Mouse (Mus musculus) midbrain, embryonic 16.5 days (tissue): ENCODE data around the gene Zmiz1. TPM values are rescaled to one million over a fixed set of nuclear protein-coding genes. Genes with fewer than 3 reads are reported as not detected.

Source experiments
- ATAC-seq: fragments of 200-750 bp; cut with Nextera tagmentation; 2 replicates; pipeline ENCODE4 v1.8.0; 2017; ENCODE audit warnings: moderate TSS enrichment
- H3K27ac ChIP-seq: fragments of 300-500 bp; sonication (generic); 2 replicates; pipeline ENCODE4 v1.5.1; 2014; ENCODE audit warnings: mild to moderate bottlenecking, low read length, mixed read lengths
- H3K27me3 ChIP-seq: fragments of 300-500 bp; sonication (generic); 2 replicates; pipeline ENCODE4 v1.6.1; 2014; ENCODE audit warnings: low read depth, low read length, mixed read lengths; ENCODE audit not compliant: control insufficient read depth, insufficient read depth
- H3K36me3 ChIP-seq: fragments of 300-500 bp; sonication (generic); 2 replicates; pipeline ENCODE4 v1.6.1; 2014; ENCODE audit warnings: mild to moderate bottlenecking, low read length, moderate library complexity, mixed read lengths; ENCODE audit not compliant: control insufficient read depth, insufficient read depth
- H3K4me1 ChIP-seq: fragments of 300-500 bp; sonication (generic); 2 replicates; pipeline ENCODE4 v1.6.1; 2014; ENCODE audit warnings: mild to moderate bottlenecking, low read length, mixed read lengths; ENCODE audit not compliant: control insufficient read depth, insufficient read depth
- H3K4me2 ChIP-seq: fragments of 300-500 bp; sonication (generic); 2 replicates; pipeline ENCODE4 v1.6.1; 2014; ENCODE audit warnings: mild to moderate bottlenecking, low read length, mixed read lengths
- H3K4me3 ChIP-seq: fragments of 300-500 bp; sonication (generic); 2 replicates; pipeline ENCODE4 v1.5.1; 2014; ENCODE audit warnings: low read depth, mild to moderate bottlenecking, low read length, moderate library complexity, mixed read lengths
- H3K9ac ChIP-seq: fragments of 300-500 bp; sonication (generic); 2 replicates; pipeline ENCODE4 v1.6.1; 2014; ENCODE audit warnings: low read depth, low read length, mixed read lengths
- H3K9me3 ChIP-seq: fragments of 300-500 bp; sonication (generic); replicated peaks from 2 replicates; pipeline ENCODE4 v1.6.1; 2014; ENCODE audit warnings: mild to moderate bottlenecking, low read length, mixed read lengths; ENCODE audit not compliant: control insufficient read depth, poor library complexity, severe bottlenecking
- WGBS: fragments of 180-500 bp; shearing (Covaris S2); extraction: QIAGEN DNeasy Blood & Tissue Kit; methylation state at CpG from one replicate; pipeline ENCODE4 v1.1.7; 2014; 5-methylcytosine and 5-hydroxymethylcytosine counted together
- polyA plus RNA-seq: library from polyadenylated mRNA; unstranded; fragments of >200 nt; fragmentation: Nextera tagmentation; extraction: Ambion mirVana; gene quantifications from 2 replicates; pipeline ENCODE4 v1.2.1, GENCODE M21; 2015

The Zmiz1 gene
- polyA plus RNA-seq, 1 experiment from 2014 or later: 54.2 TPM

DNA sequence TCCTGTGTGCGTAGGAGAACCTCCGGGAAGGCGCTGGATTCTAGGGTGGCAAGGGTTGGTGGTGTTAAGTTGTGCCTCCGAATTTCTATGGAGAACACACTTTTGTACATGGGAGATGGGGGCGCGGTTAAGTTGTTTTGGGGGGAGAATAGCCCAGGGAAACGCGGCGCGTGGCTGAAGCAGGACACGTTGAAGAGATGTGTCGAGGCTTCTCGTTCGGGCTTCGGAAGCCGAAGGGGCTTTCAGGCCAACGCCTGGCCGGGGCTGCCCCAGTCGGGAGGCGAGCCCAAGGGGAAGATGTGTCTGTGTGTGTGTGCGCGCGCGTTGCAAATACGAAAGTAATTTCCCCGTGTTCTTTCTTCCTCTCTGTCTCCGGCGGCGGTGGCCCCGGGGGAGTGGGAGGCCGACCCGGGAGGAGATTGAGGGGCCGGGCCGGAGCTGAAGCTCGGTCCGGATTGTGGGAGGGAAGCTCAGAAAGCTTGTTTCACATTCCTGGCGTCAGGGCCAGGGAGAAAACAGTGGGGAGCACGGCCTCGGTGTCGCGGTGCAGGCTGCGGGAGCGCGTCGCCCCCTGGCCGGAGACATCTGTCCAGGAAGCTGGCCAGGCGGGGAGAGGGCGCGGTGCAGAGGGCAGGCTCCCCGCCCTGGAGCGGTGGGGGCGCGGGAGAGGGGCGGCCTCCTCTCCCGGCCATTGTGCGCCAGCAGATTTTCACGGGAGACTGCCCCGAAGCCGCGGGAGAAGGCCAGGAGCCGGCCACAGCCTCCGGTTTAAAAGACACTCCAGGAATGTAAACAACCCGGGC lies 1.2 kb downstream of the Zmiz1 start:
- under 1% methylated on average over 59 of the region's 63 CpGs for WGBS
- H3K4me2 ChIP-seq: peak overlapping the region; percentile 67
- peak overlapping the region; percentile 94 for H3K4me3 ChIP-seq
- peak overlapping the region; percentile 97 for H3K27ac ChIP-seq
- ATAC-seq: no peak
- H3K9ac ChIP-seq: peak overlapping the region; percentile 98
- H3K27me3 ChIP-seq: no peaks in the 10 kb centered on the region
- H3K4me1 ChIP-seq: peaks cover 57% of the 10 kb centered on the region
- no peaks in the 10 kb centered on the region for H3K36me3 ChIP-seq
- no peaks in the 10 kb centered on the region for H3K9me3 ChIP-seq

DNA sequence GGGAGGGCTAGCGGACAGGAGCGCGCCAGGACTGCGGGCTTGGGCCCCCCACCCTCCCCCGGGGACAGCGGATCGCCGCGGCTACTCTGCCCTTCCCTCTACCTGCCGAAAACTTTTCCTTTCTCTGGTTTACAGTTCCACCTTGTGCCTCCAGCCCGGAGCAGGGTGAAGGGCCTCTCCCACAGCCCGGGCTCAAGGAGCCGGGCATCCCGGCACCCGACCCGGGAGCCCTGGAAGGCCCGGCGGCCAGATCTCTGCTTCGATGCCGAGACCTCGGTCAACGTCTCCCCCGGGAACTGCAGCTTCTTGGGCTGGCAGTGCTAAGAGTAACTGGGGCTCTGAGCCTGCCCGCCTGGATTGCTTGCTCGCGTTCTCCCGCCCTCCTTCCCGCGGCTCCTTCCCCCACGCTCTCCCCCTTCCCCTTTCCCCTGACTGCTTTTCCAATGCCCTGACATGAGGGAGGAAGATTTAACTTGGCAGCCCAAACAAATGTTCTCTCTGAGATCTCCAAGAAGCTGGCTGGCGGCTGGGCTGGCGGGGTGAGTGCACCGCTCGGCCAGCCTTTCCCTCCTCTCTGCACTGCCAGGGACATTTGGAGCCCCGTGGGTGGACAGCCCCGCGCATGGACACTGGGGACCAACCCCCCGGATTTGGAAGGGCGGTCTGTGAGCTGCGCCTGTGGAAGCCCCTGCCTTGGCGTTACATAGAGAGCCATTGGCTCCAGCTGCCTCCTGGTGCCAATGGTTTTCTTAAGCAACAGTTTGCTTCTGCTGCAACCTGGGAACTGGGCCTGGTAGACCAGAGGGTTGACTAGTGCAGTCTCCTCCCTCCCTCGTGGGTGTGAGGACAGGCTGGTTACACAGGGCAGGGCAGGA lies 2.1 kb downstream of the Zmiz1 start:
- Histone ChIP-seq H3K4me1 (peaks cover 59% of the 10 kb centered on the region), H3K9me3 (no peaks in the 10 kb centered on the region), H3K4me3 (peak overlapping the region; percentile 94), H3K4me2 (peak overlapping the region; percentile 67), H3K27ac (peak overlapping the region; percentile 97), H3K36me3 (no peaks in the 10 kb centered on the region), H3K27me3 (no peaks in the 10 kb centered on the region), H3K9ac (peak overlapping the region; percentile 98)
- WGBS: under 1% methylated on average over 40 of the region's 42 CpGs
- ATAC-seq: 0 out of 2 replicates have a peak, but pooled peaks have one; percentile 6

DNA sequence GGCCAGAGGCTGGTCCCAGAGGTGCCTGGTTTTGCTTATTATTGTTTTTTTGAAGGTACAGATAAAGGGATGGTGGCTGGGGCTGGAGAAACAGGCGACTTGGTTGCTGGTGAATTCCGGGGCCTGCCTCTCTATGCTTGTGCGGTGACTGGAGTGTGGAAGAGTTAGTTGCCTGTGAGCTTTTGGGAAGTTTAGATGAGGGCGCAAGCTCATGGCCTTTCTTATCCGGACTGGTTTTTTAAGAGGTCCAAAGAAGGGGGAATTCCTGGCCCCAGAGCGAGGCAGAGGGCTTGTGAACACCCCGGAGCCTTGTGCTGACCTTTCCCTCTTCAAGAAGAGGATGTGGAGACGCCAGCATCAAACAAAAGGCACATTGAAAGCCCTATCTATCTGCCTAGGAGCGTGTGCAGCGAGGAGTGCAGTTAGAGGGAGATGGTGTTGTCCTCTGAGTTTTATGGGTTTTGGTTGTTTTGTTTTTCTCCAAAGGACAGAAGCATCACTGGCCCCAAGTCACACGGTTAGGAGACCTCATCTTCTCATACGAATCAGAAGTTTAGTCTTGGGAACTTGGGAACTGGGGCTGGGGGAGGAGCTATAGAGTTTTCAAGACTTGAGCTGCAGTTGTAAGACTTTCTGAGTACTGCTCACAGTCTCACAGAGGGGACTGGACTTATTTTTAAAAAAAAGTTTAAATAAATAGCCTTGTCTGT lies 2.8 kb downstream of the Zmiz1 start:
- Histone ChIP-seq H3K9ac (peak overlapping the region; percentile 98), H3K4me1 (peaks cover 59% of the 10 kb centered on the region), H3K9me3 (no peaks in the 10 kb centered on the region), H3K27ac (peak overlapping the region; percentile 97), H3K36me3 (no peaks in the 10 kb centered on the region), H3K4me2 (peak overlapping the region; percentile 67), H3K27me3 (no peaks in the 10 kb centered on the region), H3K4me3 (peak overlapping the region; percentile 94)
- ATAC-seq: no peak
- 3% methylated on average over 12 of the region's 12 CpGs for WGBS

DNA sequence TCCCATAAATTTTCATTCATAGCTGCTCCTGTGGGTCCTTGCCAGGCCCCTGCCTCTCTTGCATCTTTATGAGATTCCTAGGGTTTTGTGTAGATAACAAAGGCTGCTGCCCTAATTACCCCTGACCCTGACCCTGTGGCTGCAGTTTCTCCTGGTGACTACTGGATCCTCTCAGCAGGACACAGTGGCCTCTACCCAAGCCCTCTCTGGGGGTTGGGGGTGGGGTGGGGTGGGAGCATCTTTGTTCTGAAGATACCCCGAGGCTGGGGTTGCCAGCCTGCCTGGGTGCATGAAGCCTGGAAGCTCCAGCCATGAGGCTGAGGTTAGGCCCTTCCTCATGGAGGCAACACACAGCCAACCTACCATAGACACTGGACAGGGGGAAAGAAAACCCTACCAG lies 4.0 kb downstream of the Zmiz1 start:
- Histone ChIP-seq H3K9me3 (no peaks in the 10 kb centered on the region), H3K4me3 (no peak overlapping the region), H3K4me1 (peaks cover 64% of the 10 kb centered on the region), H3K27ac (no peak overlapping the region), H3K4me2 (peak overlapping the region; percentile 67; the same call in 1 of the 2 replicates), H3K27me3 (no peaks in the 10 kb centered on the region), H3K9ac (no peak overlapping the region), H3K36me3 (no peaks in the 10 kb centered on the region)
- ATAC-seq: no peak
- 0% methylated on average over 1 of the region's 1 CpGs for WGBS

DNA sequence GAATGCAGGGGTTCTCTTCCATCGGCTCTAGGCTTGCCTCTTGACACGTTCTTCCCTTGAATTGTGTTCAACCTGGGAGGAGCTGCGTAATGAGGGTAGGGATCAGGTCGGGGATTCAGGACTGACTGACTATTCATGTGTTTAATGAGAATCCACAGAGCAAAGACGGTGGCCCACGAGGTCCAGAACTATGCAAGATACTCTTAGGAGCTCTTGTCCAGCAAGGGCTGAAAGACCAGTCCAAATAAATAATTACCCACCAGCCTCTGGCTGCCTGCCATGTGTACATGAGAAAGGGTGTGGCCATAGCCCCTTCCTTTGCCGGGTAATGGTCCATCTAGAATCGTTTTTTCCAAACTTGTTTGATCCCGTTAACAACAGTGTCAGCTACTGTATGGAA lies 4.9 kb downstream of the Zmiz1 start:
- Histone ChIP-seq H3K9ac (0 out of 2 replicates have a peak overlapping the region, but pooled peaks have one; percentile 24), H3K4me3 (no peak overlapping the region), H3K4me1 (peaks cover 68% of the 10 kb centered on the region), H3K27me3 (no peaks in the 10 kb centered on the region), H3K27ac (no peak overlapping the region), H3K9me3 (no peaks in the 10 kb centered on the region), H3K36me3 (no peaks in the 10 kb centered on the region), H3K4me2 (peak overlapping the region; percentile 28)
- ATAC-seq: no peak
- WGBS: 25% methylated on average over 9 of the region's 9 CpGs

DNA sequence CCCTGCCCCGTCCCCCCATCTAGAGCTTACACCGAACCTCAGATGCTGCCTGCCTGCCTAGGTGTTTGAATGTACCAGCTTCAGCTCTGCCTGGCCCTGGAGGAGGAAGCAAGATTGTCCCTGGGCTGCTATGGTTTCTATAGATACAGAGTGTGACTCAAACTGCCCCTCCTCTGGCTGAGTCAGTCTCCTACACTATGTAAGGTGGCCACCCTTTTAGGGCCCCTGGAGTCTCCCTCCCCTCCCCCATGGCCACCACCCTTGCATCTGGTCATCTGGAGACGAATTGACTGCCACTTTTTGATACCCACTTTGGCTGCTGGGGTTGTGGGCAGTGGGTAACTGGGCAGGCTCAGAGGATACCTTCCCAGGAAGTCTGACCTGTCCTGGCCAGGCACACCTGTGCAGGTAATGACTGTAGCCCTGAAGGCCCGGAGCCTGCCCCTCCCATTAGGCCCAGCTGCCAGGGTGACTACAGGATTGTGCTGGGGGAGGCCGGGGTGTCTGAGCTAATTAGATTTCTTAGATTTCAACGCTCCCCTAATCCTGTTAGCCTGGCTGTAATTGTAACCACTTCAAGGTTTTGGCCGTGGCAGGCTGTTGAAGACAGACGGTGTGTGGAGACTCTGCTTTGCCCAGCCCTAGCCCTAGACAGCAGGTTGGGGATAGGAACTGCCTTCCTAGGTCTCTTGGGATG lies 5.8 kb downstream of the Zmiz1 start:
- H3K36me3 ChIP-seq: no peaks in the 10 kb centered on the region
- no peak for ATAC-seq
- peak overlapping the region; percentile 32 for H3K4me2 ChIP-seq
- H3K4me3 ChIP-seq: no peak overlapping the region
- H3K27ac ChIP-seq: no peak overlapping the region; the same call in 1 of the 2 replicates
- peaks cover 76% of the 10 kb centered on the region for H3K4me1 ChIP-seq
- H3K27me3 ChIP-seq: no peaks in the 10 kb centered on the region
- WGBS: 29% methylated on average over 8 of the region's 8 CpGs
- 0 out of 2 replicates have a peak overlapping the region, but pooled peaks have one; percentile 42 for H3K9ac ChIP-seq
- no peaks in the 10 kb centered on the region for H3K9me3 ChIP-seq

DNA sequence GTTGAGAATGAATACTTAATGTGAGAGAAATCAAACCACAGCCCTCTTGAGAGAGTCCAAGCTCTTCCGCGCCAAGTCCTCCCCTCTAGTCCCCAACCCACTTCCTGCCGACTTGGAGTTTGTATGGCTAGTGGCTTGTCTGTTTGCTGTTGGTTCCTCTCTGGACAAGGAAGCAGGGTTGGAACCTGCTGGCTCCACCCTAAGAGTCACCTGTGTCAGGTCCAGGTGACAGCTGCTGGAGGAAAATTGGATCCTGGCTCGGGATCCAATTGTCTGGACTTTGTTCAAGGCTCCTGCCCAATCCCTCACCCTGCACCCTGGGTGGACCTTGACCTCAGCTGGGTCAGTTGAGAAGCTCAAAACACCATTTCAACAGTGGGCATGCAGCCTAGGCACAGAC lies 7.4 kb downstream of the Zmiz1 start:
- no peaks in the 10 kb centered on the region for H3K9me3 ChIP-seq
- peaks cover 89% of the 10 kb centered on the region for H3K4me1 ChIP-seq
- no peaks in the 10 kb centered on the region for H3K27me3 ChIP-seq
- H3K4me2 ChIP-seq: peak overlapping the region; percentile 7; the same call in 1 of the 2 replicates
- no peak for ATAC-seq
- 53% methylated on average over 4 of the region's 4 CpGs for WGBS
- H3K27ac ChIP-seq: no peak overlapping the region
- H3K36me3 ChIP-seq: no peaks in the 10 kb centered on the region
- H3K9ac ChIP-seq: no peak overlapping the region
- H3K4me3 ChIP-seq: no peak overlapping the region

DNA sequence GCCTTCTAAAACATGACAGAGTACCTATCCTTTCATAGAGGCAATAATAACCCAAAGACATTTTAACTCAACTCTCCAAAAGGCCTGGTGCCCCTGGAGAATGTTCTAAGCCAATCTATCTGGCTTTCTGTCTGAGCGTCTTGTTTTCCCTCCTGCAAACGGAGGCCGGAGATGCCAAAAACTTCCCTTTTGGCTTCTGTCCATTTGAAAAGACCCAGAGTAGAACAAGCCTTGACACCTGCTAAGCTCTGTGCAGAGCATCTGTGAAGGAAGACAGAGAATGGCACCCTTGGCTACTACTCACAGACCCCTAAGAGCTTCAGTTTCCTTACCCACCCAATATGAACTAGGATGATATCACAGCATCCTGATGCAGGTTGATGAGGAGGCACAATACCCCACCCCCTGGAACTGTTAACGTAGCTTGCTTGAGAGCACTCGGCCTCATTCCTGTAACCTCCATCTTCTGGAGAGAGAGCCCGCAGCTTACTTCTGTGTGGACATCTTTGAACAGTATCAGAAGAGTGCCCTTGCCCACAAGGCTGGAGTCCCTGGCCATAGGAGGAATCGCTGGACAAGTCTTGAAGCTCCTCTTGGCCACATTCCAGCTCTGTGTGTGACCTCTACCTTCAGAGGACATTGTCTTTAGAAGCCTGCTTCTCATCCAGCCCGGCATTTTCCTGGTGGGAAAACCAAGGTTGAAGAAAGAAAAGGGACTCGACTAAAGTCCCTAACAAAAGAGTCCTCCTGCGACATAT lies 9.1 kb downstream of the Zmiz1 start:
- Histone ChIP-seq H3K9me3 (no peaks in the 10 kb centered on the region), H3K27ac (no peak overlapping the region), H3K9ac (peak overlapping the region; percentile 6; the same call in 1 of the 2 replicates), H3K4me3 (no peak overlapping the region), H3K27me3 (no peaks in the 10 kb centered on the region), H3K4me1 (peaks cover 82% of the 10 kb centered on the region), H3K4me2 (no peak overlapping the region), H3K36me3 (no peaks in the 10 kb centered on the region)
- 62% methylated on average over 10 of the region's 10 CpGs for WGBS
- ATAC-seq: no peak
